Comparison of ENCODE assay signal across 8 mouse cellular contexts in genomic region chr1:162859545-162859976, GRCm38 (mm10). TPM values are rescaled to one million over a fixed set of nuclear protein-coding genes. Genes with fewer than 3 reads are reported as not detected.
DNase-seq lines count a peak whose midpoint lies in the region; ATAC-seq lines count a peak whose summit lies in the region.

No protein-coding gene starts in this region.

- DNase-seq in liver, embryonic 11.5 days (ENCODE audit: low spot score): peak; percentile 27
- DNase-seq in kidney, adult 18-20 months: peak; percentile 50
- DNase-seq in MN1 (ENCODE audit: low spot score): no peak
- no peak for DNase-seq in urinary bladder, postnatal 14 days (ENCODE audit: low spot score)
- no peak for DNase-seq in adrenal gland, postnatal 4 days (ENCODE audit: low spot score in 2 of 2)

- H3K27me3 ChIP-seq in liver, embryonic 11.5 days (replicated peaks; ENCODE audit: control insufficient read depth, insufficient read depth, low read length): no peaks in the 10 kb centered on the region
- H3K27me3 ChIP-seq in liver, embryonic 12.5 days (replicated peaks): no peaks in the 10 kb centered on the region
- H3K27me3 ChIP-seq in forebrain, embryonic 12.5 days: no peaks in the 10 kb centered on the region
- no peaks in the 10 kb centered on the region for H3K27me3 ChIP-seq in neural tube, embryonic 13.5 days

- H3K4me1 ChIP-seq in liver, embryonic 11.5 days (replicated peaks; ENCODE audit: control insufficient read depth, insufficient read depth, low read length): 0 out of 2 replicates have a peak, but pooled peaks cover 3% of the 10 kb centered on the region
- H3K4me1 ChIP-seq in liver, embryonic 12.5 days: peaks cover 19% of the 10 kb centered on the region; the same call in 1 of the 2 replicates
- H3K4me1 ChIP-seq in forebrain, embryonic 12.5 days: peaks cover 25% of the 10 kb centered on the region
- H3K4me1 ChIP-seq in neural tube, embryonic 13.5 days (replicated peaks): peaks cover 17% of the 10 kb centered on the region

- H3K4me2 ChIP-seq in liver, embryonic 11.5 days: no peak overlapping the region
- H3K4me2 ChIP-seq in liver, embryonic 12.5 days: no peak overlapping the region
- H3K4me2 ChIP-seq in forebrain, embryonic 12.5 days: no peak overlapping the region
- H3K4me2 ChIP-seq in neural tube, embryonic 13.5 days: peak overlapping the region; percentile 27; the same call in 1 of the 2 replicates

- no peak overlapping the region for H3K4me3 ChIP-seq in liver, embryonic 11.5 days (ENCODE audit: low read depth, low read length)
- H3K4me3 ChIP-seq in liver, embryonic 12.5 days: no peak overlapping the region
- no peak overlapping the region for H3K4me3 ChIP-seq in forebrain, embryonic 12.5 days (replicated peaks)
- H3K4me3 ChIP-seq in neural tube, embryonic 13.5 days: peak overlapping the region; percentile 11; the same call in 1 of the 2 replicates

- no peak for ATAC-seq in liver, embryonic 11.5 days (replicated peaks; ENCODE audit: low FRiP score)
- no peak for ATAC-seq in liver, embryonic 12.5 days
- peak; percentile 21; the same call in 1 of the 2 replicates for ATAC-seq in forebrain, embryonic 12.5 days (ENCODE audit: low FRiP score)
- peak; percentile 51; the same call in 1 of the 2 replicates for ATAC-seq in neural tube, embryonic 13.5 days (ENCODE audit: low read depth)

- 69% methylated on average over 10 of the region's 10 CpGs for WGBS in liver, embryonic 11.5 days
- WGBS in liver, embryonic 12.5 days (ENCODE audit: insufficient replicate concordance): 65% methylated on average over 10 of the region's 10 CpGs
- WGBS in forebrain, embryonic 12.5 days: 37% methylated on average over 10 of the region's 10 CpGs
- WGBS in neural tube, embryonic 13.5 days: 70% methylated on average over 10 of the region's 10 CpGs

- no peak overlapping the region for H3K9ac ChIP-seq in liver, embryonic 11.5 days (ENCODE audit: low read depth, low read length)
- H3K9ac ChIP-seq in liver, embryonic 12.5 days: no peak overlapping the region
- no peak overlapping the region for H3K9ac ChIP-seq in forebrain, embryonic 12.5 days
- H3K9ac ChIP-seq in neural tube, embryonic 13.5 days: peak overlapping the region; percentile 27; the same call in 1 of the 2 replicates

- H3K27ac ChIP-seq in liver, embryonic 11.5 days (ENCODE audit: low read depth, low read length): no peak overlapping the region
- H3K27ac ChIP-seq in liver, embryonic 12.5 days: no peak overlapping the region
- H3K27ac ChIP-seq in forebrain, embryonic 12.5 days: no peak overlapping the region
- H3K27ac ChIP-seq in neural tube, embryonic 13.5 days (replicated peaks): peak overlapping the region; percentile 76

- no peaks in the 10 kb centered on the region for H3K36me3 ChIP-seq in liver, embryonic 11.5 days (ENCODE audit: control insufficient read depth, insufficient read depth, low read length)
- no peaks in the 10 kb centered on the region for H3K36me3 ChIP-seq in liver, embryonic 12.5 days
- no peaks in the 10 kb centered on the region for H3K36me3 ChIP-seq in forebrain, embryonic 12.5 days (replicated peaks)
- H3K36me3 ChIP-seq in neural tube, embryonic 13.5 days: no peaks in the 10 kb centered on the region

- no peaks in the 10 kb centered on the region for H3K9me3 ChIP-seq in liver, embryonic 11.5 days (ENCODE audit: control insufficient read depth, low read length)
- no peaks in the 10 kb centered on the region for H3K9me3 ChIP-seq in liver, embryonic 12.5 days (replicated peaks)
- no peaks in the 10 kb centered on the region for H3K9me3 ChIP-seq in forebrain, embryonic 12.5 days
- H3K9me3 ChIP-seq in neural tube, embryonic 13.5 days: no peaks in the 10 kb centered on the region

RNA-seq across cellular contexts. Expression of gene Fmo1, which starts 6.8 kb away (rescaled TPM):
- polyA plus RNA-seq in liver, embryonic 11.5 days (2014; fragmentation: Nextera tagmentation; extraction: Ambion mirVana): 3.1 and 4.7 TPM in 2 replicates
- 3.8 and 4.8 TPM in 2 replicates for polyA plus RNA-seq in liver, embryonic 12.5 days (2016; fragmentation: Nextera tagmentation; extraction: Ambion mirVana)
- polyA plus RNA-seq in forebrain, embryonic 12.5 days (2016; fragmentation: Nextera tagmentation; extraction: Ambion mirVana): 11.0 and 15.9 TPM in 2 replicates
- 21.0 and 22.9 TPM in 2 replicates for polyA plus RNA-seq in neural tube, embryonic 13.5 days (2015; fragmentation: Nextera tagmentation; extraction: Ambion mirVana)
- total RNA-seq in adrenal gland, postnatal 4 days (2021): 100 to 1,000 TPM; 106 to 126 TPM

RNA-seq across cellular contexts. Expression of gene Fmo2, which starts 39.0 kb away (rescaled TPM):
- polyA plus RNA-seq in liver, embryonic 11.5 days (2014; fragmentation: Nextera tagmentation; extraction: Ambion mirVana): not detected in 2 replicates
- 0.07 and 0.11 TPM in 2 replicates for polyA plus RNA-seq in liver, embryonic 12.5 days (2016; fragmentation: Nextera tagmentation; extraction: Ambion mirVana)
- 0.67 TPM in 1 of 2 replicates, not detected in the other for polyA plus RNA-seq in forebrain, embryonic 12.5 days (2016; fragmentation: Nextera tagmentation; extraction: Ambion mirVana)
- polyA plus RNA-seq in neural tube, embryonic 13.5 days (2015; fragmentation: Nextera tagmentation; extraction: Ambion mirVana): 0.91 and 2.2 TPM in 2 replicates
- 10 to 100 TPM; 26.0 to 37.4 TPM for total RNA-seq in adrenal gland, postnatal 4 days (2021)

RNA-seq across cellular contexts. Expression of gene Fmo4, which starts 45.8 kb away (rescaled TPM):
- polyA plus RNA-seq in liver, embryonic 11.5 days (2014; fragmentation: Nextera tagmentation; extraction: Ambion mirVana): 0.34 and 0.58 TPM in 2 replicates
- polyA plus RNA-seq in liver, embryonic 12.5 days (2016; fragmentation: Nextera tagmentation; extraction: Ambion mirVana): 0.67 and 0.79 TPM in 2 replicates
- 0.23 TPM in 1 of 2 replicates, not detected in the other for polyA plus RNA-seq in forebrain, embryonic 12.5 days (2016; fragmentation: Nextera tagmentation; extraction: Ambion mirVana)
- 0.36 and 0.61 TPM in 2 replicates for polyA plus RNA-seq in neural tube, embryonic 13.5 days (2015; fragmentation: Nextera tagmentation; extraction: Ambion mirVana)
- total RNA-seq in adrenal gland, postnatal 4 days (2021): 1 to 10 TPM; 1.5 to 2.0 TPM

Comparison
In these comparisons a context has a peak if more than half of its experiments do, and no peak if none do; other contexts are left out.
1. ATAC-seq: peak in forebrain, embryonic 12.5 days (single experiment) and neural tube, embryonic 13.5 days (single experiment); none in liver, embryonic 11.5 days (single experiment) and liver, embryonic 12.5 days (single experiment).
2. DNase-seq: peak in liver, embryonic 11.5 days (single experiment) and kidney, adult 18-20 months (single experiment); none in MN1 (single experiment), urinary bladder, postnatal 14 days (single experiment) and adrenal gland, postnatal 4 days (0 of 2).